Mouse (Mus musculus) hindbrain, embryonic 12.5 days (tissue): ENCODE results near the gene Gm13088. TPM values are rescaled to one million over a fixed set of nuclear protein-coding genes. Genes with fewer than 3 reads are reported as not detected.
"Not testable (repeated sequence)": the region's sequence is repeated elsewhere in the genome, so short reads cannot be mapped to it uniquely, and the experiment has no call there.

ENCODE experiments used
- ATAC-seq: fragments of 200-750 bp; cut with Nextera tagmentation; 2 replicates; pipeline ENCODE4 v1.8.0; 2017; ENCODE audit warnings: moderate TSS enrichment; ENCODE audit not compliant: low FRiP score
- H3K27ac ChIP-seq: fragments of 300-500 bp; sonication (generic); 2 replicates; pipeline ENCODE4 v1.5.1; 2016; ENCODE audit warnings: mild to moderate bottlenecking
- H3K27me3 ChIP-seq: fragments of 300-500 bp; sonication (generic); 2 replicates; pipeline ENCODE4 v1.6.1; 2016; ENCODE audit warnings: mild to moderate bottlenecking
- H3K36me3 ChIP-seq: fragments of 300-500 bp; sonication (generic); 2 replicates; pipeline ENCODE4 v1.6.1; 2016; ENCODE audit warnings: mild to moderate bottlenecking
- H3K4me1 ChIP-seq: fragments of 300-500 bp; sonication (generic); 2 replicates; pipeline ENCODE4 v1.6.1; 2016
- H3K4me2 ChIP-seq: fragments of 300-500 bp; sonication (generic); replicated peaks from 2 replicates; pipeline ENCODE4 v1.6.1; 2016; ENCODE audit warnings: mild to moderate bottlenecking
- H3K4me3 ChIP-seq: fragments of 300-500 bp; sonication (generic); 2 replicates; pipeline ENCODE4 v1.5.1; 2016; ENCODE audit warnings: mild to moderate bottlenecking
- H3K9ac ChIP-seq: fragments of 300-500 bp; sonication (generic); 2 replicates; pipeline ENCODE4 v1.6.1; 2016; ENCODE audit warnings: mild to moderate bottlenecking, moderate library complexity
- H3K9me3 ChIP-seq: fragments of 300-500 bp; sonication (generic); replicated peaks from 2 replicates; pipeline ENCODE4 v1.6.1; 2016; ENCODE audit warnings: mild to moderate bottlenecking
- WGBS: fragments of 180-500 bp; shearing (Covaris S2); methylation state at CpG from one replicate; pipeline ENCODE4 v1.1.7; 2016; 5-methylcytosine and 5-hydroxymethylcytosine counted together
- polyA plus RNA-seq: library from polyadenylated mRNA; unstranded; fragments of >200 nt; fragmentation: Nextera tagmentation; extraction: Ambion mirVana; gene quantifications from 2 replicates; pipeline ENCODE4 v1.2.1, GENCODE M21; 2016

The Gm13088 gene
- not detected in 2 replicates for polyA plus RNA-seq

DNA sequence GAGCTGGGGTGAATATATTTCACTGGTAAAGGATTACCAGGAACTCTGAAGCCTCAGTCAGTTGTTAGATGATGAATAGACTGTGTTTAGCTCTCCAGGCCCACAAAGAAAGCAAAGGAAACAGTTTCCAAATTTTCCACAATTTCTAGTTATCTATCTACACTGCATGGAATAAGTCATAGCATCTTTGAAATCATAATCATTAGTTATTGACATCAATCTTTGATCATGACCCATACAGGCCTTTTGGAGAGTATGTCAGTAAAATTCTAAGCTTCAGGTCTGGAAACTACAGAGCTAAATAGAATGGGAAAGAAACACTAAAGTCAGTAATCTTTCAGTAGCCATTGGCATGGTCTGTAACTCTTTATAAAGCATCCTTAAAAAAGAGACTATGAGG, at the start of gene Gm13088:
TSS of gene Gm13088 (minus strand) at position 101 of the 400 bp plus-strand sequence.
- ATAC-seq, H3K4me3 ChIP-seq, H3K36me3 ChIP-seq, H3K9me3 ChIP-seq, H3K9ac ChIP-seq, H3K4me2 ChIP-seq, H3K4me1 ChIP-seq, H3K27me3 ChIP-seq, H3K27ac ChIP-seq: not testable (repeated sequence)

DNA sequence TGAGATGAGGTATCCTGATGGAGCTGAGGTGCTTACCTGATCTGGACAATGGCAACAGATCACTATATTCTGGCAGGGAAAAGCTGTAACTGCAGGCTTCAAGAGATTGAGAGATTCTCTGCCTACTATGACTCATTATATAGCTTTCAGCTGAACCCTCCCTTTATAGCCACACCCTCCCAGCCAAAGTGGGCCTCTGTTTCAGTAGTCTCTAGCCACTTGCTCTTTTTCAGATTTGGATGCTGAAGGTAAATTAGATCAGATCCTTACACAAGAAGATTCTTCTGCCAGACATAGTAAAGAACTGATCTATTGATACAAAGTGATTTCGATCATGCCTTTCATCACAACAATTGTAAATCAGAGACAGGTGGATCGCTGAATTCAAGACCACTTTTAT, 45.6 kb upstream of the Gm13088 start, which contains the start of gene Gm13089:
TSS of gene Gm13089 (minus strand) at position 101 of the 400 bp plus-strand sequence.
- Histone ChIP-seq H3K27me3 (no peaks in the 10 kb centered on the region), H3K9me3 (peaks cover 55% of the 10 kb centered on the region), H3K4me2 (no peak within 1 kb of the TSS), H3K36me3 (no peaks in the 10 kb centered on the region), H3K4me3 (no peak within 1 kb of the TSS), H3K27ac (no peak within 1 kb of the TSS), H3K9ac (no peak within 1 kb of the TSS), H3K4me1 (no peaks in the 10 kb centered on the region)
- WGBS = 83% methylated on average over 2 of the region's 2 CpGs
- no peak for ATAC-seq

DNA sequence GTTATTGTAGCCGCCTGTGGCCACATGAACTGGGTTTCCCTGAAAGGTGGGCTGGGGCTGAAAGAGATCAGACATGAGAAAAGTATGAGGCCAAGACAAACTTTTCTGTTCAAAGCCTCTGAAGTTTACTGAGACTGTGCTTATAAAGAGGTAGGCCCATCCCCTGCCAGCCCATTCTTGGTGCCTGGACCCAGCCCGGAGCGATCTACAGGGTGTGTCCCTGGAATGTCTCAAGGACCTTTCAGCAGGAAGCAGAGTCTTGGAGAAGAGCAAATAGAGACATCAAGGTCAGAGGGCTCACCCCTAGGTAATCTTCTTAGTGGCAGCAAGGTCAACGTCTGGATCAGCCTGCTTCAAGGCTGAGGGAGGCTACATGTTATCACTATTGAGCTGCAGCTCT, 38.9 kb downstream of the Gm13088 start:
- 83% methylated on average over 4 of the region's 4 CpGs for WGBS
- H3K27ac ChIP-seq = not testable (repeated sequence)

DNA sequence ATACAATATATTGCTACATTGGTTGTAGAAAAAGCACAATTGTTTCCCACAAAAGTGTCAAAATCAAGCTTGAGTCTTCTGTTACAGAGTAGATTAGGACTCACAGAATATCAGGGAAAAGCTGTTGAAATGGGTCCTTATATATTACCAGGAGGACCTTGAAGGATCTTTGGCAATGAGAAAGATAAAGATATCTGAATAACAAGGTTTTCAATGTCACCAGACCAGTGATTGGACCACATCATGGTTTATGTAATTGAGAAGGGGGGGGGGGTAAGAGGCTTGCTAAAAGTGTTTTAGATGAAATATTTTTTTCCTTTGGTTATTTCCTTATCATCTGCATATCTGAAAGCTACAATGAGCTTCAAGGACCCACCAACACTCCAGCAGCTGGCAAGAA, 42.3 kb downstream of the Gm13088 start, which contains the start of gene Gm13083:
TSS of gene Gm13083 (plus strand) at position 301 of the 400 bp plus-strand sequence.
- not testable (repeated sequence) for H3K9ac ChIP-seq, H3K4me3 ChIP-seq, H3K4me1 ChIP-seq, H3K4me2 ChIP-seq, H3K27ac ChIP-seq, ATAC-seq, H3K36me3 ChIP-seq, H3K27me3 ChIP-seq
- H3K9me3 ChIP-seq = 0 out of 2 replicates have a peak, but pooled peaks cover 20% of the 10 kb centered on the region

More for the DNA sequence above, 38.9 kb downstream of the Gm13088 start:
- not testable (repeated sequence) for H3K9ac ChIP-seq, H3K4me1 ChIP-seq, ATAC-seq, H3K36me3 ChIP-seq, H3K27me3 ChIP-seq, H3K4me2 ChIP-seq, H3K4me3 ChIP-seq
- peaks cover 22% of the 10 kb centered on the region; the same call in 1 of the 2 replicates for H3K9me3 ChIP-seq

DNA sequence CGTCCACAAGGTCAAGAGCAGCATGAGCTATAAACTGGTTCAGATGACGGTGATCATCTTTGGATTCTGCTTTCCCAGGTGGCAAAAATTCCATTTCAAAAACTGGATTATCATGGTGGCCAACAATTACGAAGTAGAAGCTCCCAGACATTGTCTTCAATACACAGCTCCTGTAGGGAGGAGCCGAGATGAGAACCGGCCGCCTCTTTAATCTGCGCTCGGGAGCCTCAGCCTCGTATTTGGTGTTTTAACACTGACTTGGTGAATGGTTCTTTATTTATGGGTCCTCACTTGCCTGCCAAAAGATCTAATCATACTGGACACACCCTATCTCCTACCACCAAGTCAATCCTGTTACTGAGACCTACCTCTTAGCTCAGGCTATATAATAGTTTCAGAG, 45.1 kb downstream of the Gm13088 start:
- H3K36me3 ChIP-seq, H3K27ac ChIP-seq, H3K9ac ChIP-seq, H3K27me3 ChIP-seq, H3K4me2 ChIP-seq, H3K4me3 ChIP-seq, ATAC-seq, H3K4me1 ChIP-seq: not testable (repeated sequence)
- 83% methylated on average over 9 of the region's 9 CpGs for WGBS
- 0 out of 2 replicates have a peak, but pooled peaks cover 12% of the 10 kb centered on the region for H3K9me3 ChIP-seq

Other genes with a start within 250 kb of the Gm13088 start
- 23.5 and 23.8 TPM in 2 replicates for gene Pramef8, start 244.8 kb downstream of the Gm13088 start, polyA plus RNA-seq
- gene Oog4, start 206.9 kb downstream of the Gm13088 start, polyA plus RNA-seq = not detected in 2 replicates
- not detected in 2 replicates for gene Gm13043, start 145.9 kb downstream of the Gm13088 start, polyA plus RNA-seq
- gene Gm13040, start 121.3 kb downstream of the Gm13088 start, polyA plus RNA-seq = not detected in 2 replicates
- gene BC080695, start 105.5 kb downstream of the Gm13088 start, polyA plus RNA-seq = not detected in 2 replicates
- not detected in 2 replicates for gene Gm13057, start 105.5 kb downstream of the Gm13088 start, polyA plus RNA-seq
- not detected in 2 replicates for gene Gm13083, start 42.2 kb downstream of the Gm13088 start, polyA plus RNA-seq
- not detected in 2 replicates for gene Gm13089, start 45.5 kb upstream of the Gm13088 start, polyA plus RNA-seq
- not detected in 2 replicates for gene Gm13078, start 62.2 kb upstream of the Gm13088 start, polyA plus RNA-seq
- gene Gm13023, start 132.1 kb upstream of the Gm13088 start, polyA plus RNA-seq = not detected in 2 replicates
- not detected in 2 replicates for gene Gm13084, start 158.8 kb upstream of the Gm13088 start, polyA plus RNA-seq
- gene Gm13103, start 189.3 kb upstream of the Gm13088 start, polyA plus RNA-seq = not detected in 2 replicates
- not detected in 2 replicates for gene Pramef6, start 243.1 kb upstream of the Gm13088 start, polyA plus RNA-seq